Mouse (Mus musculus) myocyte (in vitro differentiated cells): ENCODE results near the gene Arv1.

Source experiments
- E2F4 ChIP-seq: IDR thresholded peaks from one replicate; pipeline ENCODE4 v1.6.1; 2011; ENCODE audit warnings: mild to moderate bottlenecking, control low read depth, moderate library complexity; ENCODE audit not compliant: insufficient read depth
- MAX ChIP-seq: IDR thresholded peaks from one replicate; pipeline ENCODE4 v1.6.1; 2011; ENCODE audit warnings: low read depth, mild to moderate bottlenecking, control low read depth
- MYOD1 ChIP-seq, 3 experiments: IDR thresholded peaks; one replicate each; pipeline ENCODE4 v1.6.1; 2011; ENCODE audit warnings: control low read depth in 2 of 3, low read depth in 2 of 3, mild to moderate bottlenecking in 2 of 3, moderate library complexity in 1 of 3; ENCODE audit not compliant: insufficient read length in 2 of 3, control insufficient read depth in 1 of 3
- POLR2A ChIP-seq: IDR thresholded peaks from one replicate; pipeline ENCODE4 v1.6.1; 2011; ENCODE audit warnings: low read depth, mild to moderate bottlenecking, control low read depth, moderate library complexity; ENCODE audit not compliant: insufficient read length
- TCF3 ChIP-seq: IDR thresholded peaks from one replicate; pipeline ENCODE4 v1.6.1; 2011; ENCODE audit warnings: low read depth, control low read depth; ENCODE audit not compliant: insufficient read length

DNA sequence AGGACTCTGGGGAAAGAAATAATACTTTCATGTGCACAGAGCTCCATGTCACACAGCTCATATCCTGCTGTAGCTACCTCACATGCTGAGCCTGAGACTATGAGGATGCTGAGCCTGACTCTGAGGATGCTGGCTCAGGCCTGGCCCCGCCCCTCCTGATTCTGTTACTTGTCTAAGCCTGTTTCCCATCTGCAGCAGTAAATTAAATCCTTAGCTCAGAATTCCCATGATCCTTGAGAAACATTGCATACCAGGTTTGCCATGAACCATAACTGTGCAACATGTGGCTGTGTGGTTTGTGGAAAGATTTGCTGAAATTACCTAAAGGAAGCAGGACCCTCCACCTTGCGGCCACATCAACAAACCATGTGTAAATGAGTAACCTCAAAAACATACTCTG is 49.6 kb upstream of the Arv1 start:
- no peak for TF ChIP-seq MAX
- TF ChIP-seq POLR2A, result no peak
- TF ChIP-seq MYOD1 (IDR thresholded peaks at IDR 0.05; ENCODE audit: control insufficient read depth in 1 of 3, insufficient read length in 2 of 3, low read depth in 2 of 3), result no peak
- no peak for TF ChIP-seq E2F4
- TF ChIP-seq TCF3, result no peak
